Mouse (Mus musculus) left cerebral cortex, postnatal 25 days (tissue): ENCODE measurements around the gene Gtf3c1. TPM values are rescaled to one million over a fixed set of nuclear protein-coding genes. Genes with fewer than 3 reads are reported as not detected.
A peak's percentile ranks its signal among the peaks of the same experiment; 100 is the strongest.

Experiments used
- DNase-seq, 2 experiments: peaks; one replicate each; pipeline ENCODE4 v3.0.0; 2022; ENCODE audit warnings: low spot score in 2 of 2, mixed read lengths in 1 of 2
- intact Hi-C: fragments of 180-260 bp; cut with DNase I; formaldehyde crosslinking; loops from one replicate; pipeline ENCODE4 v1.15.1; 2025
- total RNA-seq, 2 experiments: library from RNA; stranded (reverse); gene quantifications; 2 replicates each; pipeline ENCODE4 v1.2.3; 2021

Gene Gtf3c1
- total RNA-seq, 2 experiments from 2014 or later = 96.8 to 101 TPM

DNA sequence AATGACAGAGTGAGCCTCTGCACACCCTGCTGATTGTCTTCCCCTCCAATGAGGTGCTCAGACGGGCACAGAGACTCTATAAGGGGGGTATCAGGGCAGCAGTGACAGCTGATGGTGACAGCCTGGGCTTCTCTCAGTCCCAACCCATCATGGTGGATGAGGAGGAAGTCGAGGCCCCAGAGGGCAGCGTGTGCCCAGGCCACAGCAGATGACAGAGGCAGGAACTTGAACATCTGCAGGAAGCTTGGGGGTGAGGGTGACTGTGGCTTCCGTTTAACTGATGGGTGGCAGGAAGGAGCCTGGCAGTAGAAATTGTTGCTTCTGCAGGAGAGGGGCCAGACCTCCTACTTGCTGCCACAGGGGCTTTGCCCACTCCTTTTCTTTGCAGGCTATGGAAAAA, 77.3 kb downstream of the Gtf3c1 start:
- DNase-seq = peak in 1 of 2 experiments; percentile 37
- intact Hi-C loops = no loop called here

- no peak for DNase-seq
- intact Hi-C loops = no loop called here
These were observed 81.8 kb downstream of the Gtf3c1 start for GRCm38 (mm10) chr7:125625829-125626228.

DNA sequence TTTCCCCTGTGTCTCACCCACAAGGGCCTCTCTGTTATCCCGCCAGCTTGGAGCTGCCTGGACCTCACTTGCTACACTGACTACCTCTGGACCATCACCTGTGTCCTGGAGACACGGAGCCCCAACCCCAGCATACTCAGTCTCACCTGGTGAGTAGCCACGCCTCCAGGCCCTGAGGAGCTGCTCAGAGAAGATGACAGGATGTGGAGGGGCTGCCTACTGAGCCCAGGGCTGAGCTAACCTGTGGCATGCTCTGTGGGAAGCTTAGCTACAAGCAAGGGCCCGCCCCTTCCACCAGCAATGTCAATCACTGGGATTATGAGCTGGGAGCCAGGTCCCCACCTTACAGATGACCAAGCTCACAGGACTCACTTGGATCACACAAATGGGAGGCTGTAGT, 82.4 kb downstream of the Gtf3c1 start:
- no peak for DNase-seq
- intact Hi-C loops = no loop called here

DNA sequence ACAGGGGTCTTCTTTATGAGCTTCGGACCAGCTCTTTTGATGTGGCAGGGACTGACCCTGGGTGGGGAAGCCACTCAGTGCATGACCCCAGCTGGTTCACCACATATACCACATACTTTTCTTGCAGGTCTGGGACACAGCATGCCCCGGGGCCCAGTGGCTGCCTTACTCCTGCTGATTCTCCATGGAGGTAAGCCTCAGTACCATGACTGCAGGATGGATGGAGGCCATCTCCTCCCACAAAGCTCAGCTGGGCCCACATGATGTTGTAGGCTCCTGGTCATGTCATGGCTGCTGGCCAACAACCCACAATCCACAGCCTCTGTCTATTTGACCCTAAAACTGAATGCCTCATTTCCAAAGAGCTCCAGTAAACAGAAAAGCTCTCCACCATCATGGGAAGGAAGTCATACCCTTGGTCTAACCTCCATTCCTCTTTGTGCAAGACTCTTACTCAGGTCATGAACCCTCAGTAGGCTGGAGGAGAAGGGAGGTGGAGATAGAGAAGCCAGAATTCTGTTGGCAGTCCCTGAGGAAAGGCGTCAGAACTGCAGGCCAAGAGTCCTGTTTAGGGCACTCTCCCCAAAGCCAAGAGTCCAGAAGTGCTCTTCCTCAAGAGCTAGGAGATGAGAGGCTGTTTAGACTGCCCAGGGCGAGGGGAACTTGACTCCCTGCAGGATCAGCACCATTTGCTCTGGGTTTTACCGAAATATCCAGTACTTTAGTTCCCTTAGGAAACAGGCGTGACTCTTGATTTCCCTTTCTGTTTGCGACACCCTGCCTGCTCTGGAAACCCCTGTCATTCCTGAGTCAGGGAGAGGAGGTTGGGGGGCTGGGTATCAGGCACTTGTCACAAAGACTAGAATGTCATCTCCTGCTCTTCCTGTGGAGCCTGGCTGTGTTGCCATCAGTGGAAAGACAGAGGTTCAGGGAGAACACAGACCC, 84.6 kb downstream of the Gtf3c1 start:
- intact Hi-C loops = no loop called here
- no peak for DNase-seq

- intact Hi-C loops = no loop called here
- DNase-seq = no peak
These were observed 87.5 kb downstream of the Gtf3c1 start for GRCm38 (mm10) chr7:125620077-125620476.

DNA sequence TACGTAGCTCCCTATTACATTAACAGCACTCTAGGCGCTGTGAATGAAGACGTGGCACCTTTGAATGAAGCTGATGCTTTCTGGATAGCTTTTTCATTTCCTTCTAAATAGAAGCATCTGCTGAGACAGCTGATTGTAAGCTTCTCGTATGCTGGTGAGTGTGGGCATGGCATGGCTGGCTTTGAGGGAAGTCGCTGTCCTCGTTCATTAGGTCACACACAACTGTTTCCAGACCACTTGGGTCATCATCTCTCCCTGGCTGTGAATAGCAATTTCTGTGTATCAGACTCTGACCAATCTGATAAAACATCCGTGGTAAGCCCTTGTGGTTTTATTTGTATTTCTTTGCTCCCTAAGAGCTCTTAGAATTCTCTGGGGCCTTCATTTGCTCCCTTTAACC, 89.6 kb downstream of the Gtf3c1 start:
- intact Hi-C loops = no loop called here
- no peak for DNase-seq

DNA sequence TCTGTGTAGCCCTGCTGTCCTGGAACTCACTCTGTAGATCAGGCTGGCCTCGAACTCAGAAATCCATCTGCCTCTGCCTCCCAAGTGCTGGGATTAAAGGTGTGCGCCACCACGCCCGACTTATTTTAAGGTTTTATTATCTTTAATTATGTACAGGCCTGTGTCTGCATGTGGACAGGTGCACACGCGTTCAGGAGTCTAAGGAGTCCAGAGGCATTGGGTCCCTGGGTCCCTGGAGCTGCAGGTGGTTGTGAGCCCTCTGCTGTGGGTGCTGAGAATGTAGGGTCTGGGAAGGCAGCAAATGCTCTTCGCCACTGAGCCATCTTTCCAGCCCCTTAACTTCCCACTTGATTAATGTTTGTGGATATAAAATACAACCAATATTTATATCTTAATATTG, 92.1 kb downstream of the Gtf3c1 start:
- no peak for DNase-seq
- intact Hi-C loops = no loop called here

GRCm38 (mm10) chr7:125613579-125613978, 94.0 kb downstream of the Gtf3c1 start:
- peak in 1 of 2 experiments; percentile 28 for DNase-seq
- intact Hi-C loops = no loop called here

- DNase-seq = no peak
- intact Hi-C loops = no loop called here
These were observed 99.3 kb downstream of the Gtf3c1 start for GRCm38 (mm10) chr7:125608183-125608688.

DNA sequence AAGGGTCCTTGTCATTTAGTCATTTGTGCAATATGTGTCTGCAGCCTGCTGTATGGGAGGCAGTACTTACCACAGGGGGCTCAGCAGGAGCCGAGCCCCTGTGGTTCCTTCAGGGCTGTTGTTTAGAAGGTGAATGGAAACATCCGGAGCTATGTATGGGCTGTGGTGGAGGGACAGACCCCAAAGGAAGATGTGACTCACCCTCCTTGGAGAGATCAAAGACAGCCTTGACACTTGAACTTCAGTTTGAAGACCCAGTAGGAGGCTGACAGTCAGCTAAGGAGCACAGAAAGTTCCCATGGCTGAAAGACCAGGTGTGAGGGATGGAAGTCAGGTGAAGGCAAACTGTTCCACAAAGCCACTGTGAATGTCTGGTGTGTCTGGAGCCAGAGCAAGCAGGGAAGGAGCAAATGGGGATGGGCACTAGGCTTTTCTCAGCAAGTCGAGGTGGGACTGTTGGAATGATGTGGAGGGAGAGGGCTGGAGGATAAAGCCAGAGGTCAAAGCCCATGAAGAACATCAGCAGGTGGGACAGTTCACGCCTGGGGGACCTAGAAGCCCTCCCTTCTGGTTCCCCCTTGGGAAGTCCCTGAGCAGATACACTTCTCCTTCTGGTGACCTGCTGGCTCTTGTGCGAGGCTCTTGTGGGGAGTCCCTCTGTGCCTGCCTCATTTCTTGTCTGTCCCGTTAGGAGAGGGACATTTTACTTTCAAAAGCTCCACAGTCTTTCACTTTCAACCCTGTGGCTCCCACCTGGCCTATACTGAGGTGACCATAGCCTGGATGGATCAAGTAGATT, 100.0 kb downstream of the Gtf3c1 start:
- no peak for DNase-seq
- intact Hi-C loops = no loop called here

- intact Hi-C loops = no loop called here
- DNase-seq = no peak
These were observed 101.1 kb downstream of the Gtf3c1 start for GRCm38 (mm10) chr7:125606265-125607164.

DNA sequence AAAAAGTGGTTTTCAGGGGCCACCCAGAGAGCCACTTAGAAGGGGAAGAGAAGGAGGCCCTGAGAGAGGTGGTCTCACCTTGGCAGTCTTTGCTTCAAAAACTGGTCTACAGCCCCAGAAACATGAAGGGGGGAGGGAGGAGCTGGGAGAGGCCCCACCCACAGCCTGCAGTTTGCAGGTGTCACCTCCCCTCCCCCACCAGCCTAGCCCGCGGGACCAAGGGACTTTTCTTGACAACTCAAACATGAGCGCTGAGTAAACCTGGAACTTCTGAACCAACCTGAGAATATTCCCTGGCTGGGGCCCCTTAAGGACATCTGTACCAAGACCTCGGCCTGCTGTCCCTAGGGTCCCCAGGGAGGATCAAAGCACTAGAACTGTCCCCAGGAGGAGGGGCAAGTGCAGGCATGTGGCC, 101.8 kb downstream of the Gtf3c1 start:
- intact Hi-C loops = no loop called here
- no peak for DNase-seq

DNA sequence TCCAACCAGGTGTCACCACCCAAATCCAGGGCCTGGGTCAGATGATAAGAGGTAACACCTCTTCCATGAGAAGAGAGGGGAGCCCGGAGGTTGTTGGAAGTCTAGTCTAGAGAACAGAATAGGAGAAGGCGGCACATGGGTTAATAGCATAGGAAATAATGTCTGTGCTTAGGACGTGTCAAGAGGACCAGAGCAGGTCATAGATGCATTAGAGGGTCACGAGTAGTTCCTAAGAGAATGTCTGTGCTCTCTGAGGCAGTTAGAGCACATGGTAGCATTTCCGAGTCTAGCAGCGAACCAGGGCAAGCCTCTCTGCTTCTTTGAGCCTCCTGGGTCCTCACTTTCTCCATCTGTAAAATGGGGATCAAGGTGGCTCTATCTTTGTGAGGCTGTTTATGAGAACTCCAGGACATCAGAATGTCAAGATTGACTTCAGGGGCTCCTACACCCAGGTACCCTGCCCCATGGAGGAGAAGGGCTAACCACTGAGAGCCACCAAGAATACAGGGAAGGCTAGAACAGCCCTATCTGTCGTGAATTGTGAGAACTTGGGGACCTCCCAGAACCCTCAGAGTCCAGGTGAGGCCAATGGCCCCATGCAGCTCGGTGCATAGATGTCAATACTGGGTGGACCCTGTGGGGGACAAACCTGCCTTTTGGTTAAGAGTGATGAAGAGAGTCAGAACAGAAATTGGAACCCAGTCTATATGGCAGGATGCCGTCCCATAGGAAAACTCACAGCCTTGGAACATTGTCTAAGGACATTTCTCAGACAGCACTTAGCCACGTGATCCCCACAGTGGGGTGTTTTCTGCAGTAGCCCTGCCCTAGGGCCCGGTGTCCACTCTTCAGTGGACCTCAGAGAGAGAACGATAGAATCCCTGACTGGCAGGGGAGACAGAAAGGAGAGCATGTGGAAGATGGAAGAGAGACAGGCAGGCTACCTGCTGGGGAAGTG, 102.9 kb downstream of the Gtf3c1 start:
- no peak for DNase-seq
- intact Hi-C loops = no loop called here

GRCm38 (mm10) chr7:125603185-125603631, 104.4 kb downstream of the Gtf3c1 start, which contains the start of gene Il21r:
Il21r (plus strand) TSS chr7:125603429.
- intact Hi-C loops = no loop called here
- peak; percentile 32 to 39 for DNase-seq

- intact Hi-C loops = no loop called here
These were observed 105.6 kb downstream of the Gtf3c1 start for GRCm38 (mm10) chr7:125601821-125602448.

DNA sequence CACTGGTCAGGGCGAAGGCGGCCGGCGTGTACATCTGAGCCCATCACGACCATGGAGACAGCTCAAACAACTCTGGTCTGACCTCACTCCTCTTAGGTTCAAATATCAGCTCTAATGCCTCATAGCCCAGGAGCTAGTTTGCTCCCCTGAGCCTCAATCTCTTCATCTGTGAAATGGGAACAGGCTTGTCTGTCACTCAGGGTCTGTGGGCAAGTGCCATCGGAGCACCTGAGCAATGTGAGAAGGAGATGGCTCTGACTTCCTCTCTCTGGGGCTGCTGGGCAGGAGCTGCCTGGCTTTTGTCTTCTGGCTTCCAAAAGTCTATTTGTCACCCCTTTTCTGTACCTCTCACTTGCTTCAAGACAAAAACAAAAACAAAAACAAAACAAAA, 106.3 kb downstream of the Gtf3c1 start:
- intact Hi-C loops = no loop called here
- no peak for DNase-seq

More at GRCm38 (mm10) chr7:125601821-125602448, 105.6 kb downstream of the Gtf3c1 start:
- no peak for DNase-seq

- no peak for DNase-seq
- intact Hi-C loops = no loop called here
These were observed 106.8 kb downstream of the Gtf3c1 start for GRCm38 (mm10) chr7:125600612-125601279.
